Mouse (Mus musculus) intestine, embryonic 14.5 days (tissue): ENCODE measurements around the gene Olfr159. TPM values are rescaled to one million over a fixed set of nuclear protein-coding genes. Genes with fewer than 3 reads are reported as not detected.

ENCODE experiments used
- ATAC-seq: fragments of 200-750 bp; cut with Nextera tagmentation; replicated peaks from 2 replicates; pipeline ENCODE4 v1.8.0; 2017; ENCODE audit warnings: low read depth, moderate number of reproducible peaks, moderate TSS enrichment, moderate library complexity; ENCODE audit not compliant: low FRiP score, low TSS enrichment
- DNase-seq: peaks from one replicate; pipeline ENCODE4 v3.0.0-alpha.2; 2018; ENCODE audit warnings: low spot score
- H3K27ac ChIP-seq: fragments of 300-500 bp; sonication (generic); 2 replicates; pipeline ENCODE4 v1.5.1; 2014; ENCODE audit warnings: low read depth, mild to moderate bottlenecking, control low read depth
- H3K27me3 ChIP-seq: fragments of 300-500 bp; sonication (generic); replicated peaks from 2 replicates; pipeline ENCODE4 v1.6.1; 2014; ENCODE audit warnings: low read length, control low read depth; ENCODE audit not compliant: control insufficient read depth, insufficient read depth
- H3K36me3 ChIP-seq: fragments of 300-500 bp; sonication (generic); 2 replicates; pipeline ENCODE4 v1.6.1; 2014; ENCODE audit warnings: low read length, control low read depth; ENCODE audit not compliant: control insufficient read depth, insufficient read depth
- H3K4me1 ChIP-seq: fragments of 300-500 bp; sonication (generic); replicated peaks from 2 replicates; pipeline ENCODE4 v1.6.1; 2014; ENCODE audit warnings: low read length, control low read depth, mixed read lengths; ENCODE audit not compliant: control insufficient read depth, insufficient read depth
- H3K4me2 ChIP-seq: fragments of 300-500 bp; sonication (generic); 2 replicates; pipeline ENCODE4 v1.6.1; 2014; ENCODE audit warnings: low read length
- H3K4me3 ChIP-seq: fragments of 300-500 bp; sonication (generic); 2 replicates; pipeline ENCODE4 v1.5.1; 2014; ENCODE audit warnings: low read depth, low read length, control low read depth, mixed read lengths
- H3K9ac ChIP-seq: fragments of 300-500 bp; sonication (generic); 2 replicates; pipeline ENCODE4 v1.6.1; 2014; ENCODE audit warnings: mild to moderate bottlenecking, low read length
- H3K9me3 ChIP-seq: fragments of 300-500 bp; sonication (generic); 2 replicates; pipeline ENCODE4 v1.6.1; 2016; ENCODE audit warnings: low read length, control low read depth; ENCODE audit not compliant: control insufficient read depth
- WGBS: fragments of 180-500 bp; shearing (Covaris S2); extraction: QIAGEN DNeasy Blood & Tissue Kit; methylation state at CpG from one replicate; pipeline ENCODE4 v1.1.7; 2014; 5-methylcytosine and 5-hydroxymethylcytosine counted together
- polyA plus RNA-seq: library from polyadenylated mRNA; unstranded; fragments of >200 nt; fragmentation: Nextera tagmentation; extraction: Ambion mirVana; gene quantifications from 2 replicates; pipeline ENCODE4 v1.2.1, GENCODE M21; 2014

The Olfr159 gene
- polyA plus RNA-seq, 1 experiment from 2014 or later, result not detected

DNA sequence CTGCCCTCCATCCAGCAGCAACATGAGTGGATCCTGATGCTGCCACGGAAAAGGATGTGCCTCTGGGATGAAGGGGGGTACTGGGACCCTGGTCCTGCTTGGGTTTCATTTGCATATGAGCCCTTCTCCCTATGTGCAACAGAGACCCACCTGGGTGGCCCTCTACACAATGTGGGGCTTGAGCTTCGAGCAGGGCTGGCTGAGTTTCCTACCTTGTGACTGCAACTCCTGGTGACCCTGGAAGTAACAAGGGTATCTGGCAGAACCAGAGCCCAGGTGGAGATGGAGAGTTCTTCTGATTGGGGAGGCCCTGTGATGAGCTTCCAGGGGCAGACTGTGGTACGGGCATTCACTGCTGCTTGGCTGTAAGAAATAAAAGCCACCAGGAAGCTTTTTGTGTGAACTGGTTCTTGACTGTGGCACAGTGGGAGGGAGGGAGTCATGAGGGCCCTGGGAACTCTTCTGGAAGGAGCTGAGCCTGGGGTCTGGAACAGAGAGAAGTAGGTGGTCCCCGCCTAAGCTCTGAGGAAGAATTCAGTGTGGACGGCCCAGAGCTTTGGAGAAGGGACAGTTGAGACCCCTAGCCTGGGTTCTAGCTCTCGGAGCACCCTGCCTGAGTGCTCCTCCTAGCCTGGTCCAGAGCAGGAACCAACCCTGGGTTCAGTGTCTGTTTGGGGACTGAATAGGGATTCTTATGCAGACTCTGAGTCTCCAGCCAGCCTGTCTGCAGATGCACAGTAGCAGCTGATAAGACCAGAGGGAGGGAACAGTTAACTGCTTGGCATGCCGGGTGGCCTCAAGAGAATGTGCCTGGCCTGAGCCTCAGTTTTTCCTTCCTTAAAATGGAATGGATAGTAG is 42.9 kb downstream of the Olfr159 start:
- H3K36me3 ChIP-seq, result no peaks in the 10 kb centered on the region
- H3K4me3 ChIP-seq, result no peak overlapping the region
- H3K9me3 ChIP-seq, result no peaks in the 10 kb centered on the region
- 64% methylated on average over 7 of the region's 7 CpGs for WGBS
- peak overlapping the region; percentile 57; the same call in 1 of the 2 replicates for H3K27ac ChIP-seq
- ATAC-seq (no peak), DNase-seq (no peak)
- no peak overlapping the region for H3K9ac ChIP-seq
- H3K4me1 ChIP-seq, result peaks cover 22% of the 10 kb centered on the region
- H3K4me2 ChIP-seq, result no peak overlapping the region; the same call in 1 of the 2 replicates
- H3K27me3 ChIP-seq, result no peaks in the 10 kb centered on the region

DNA sequence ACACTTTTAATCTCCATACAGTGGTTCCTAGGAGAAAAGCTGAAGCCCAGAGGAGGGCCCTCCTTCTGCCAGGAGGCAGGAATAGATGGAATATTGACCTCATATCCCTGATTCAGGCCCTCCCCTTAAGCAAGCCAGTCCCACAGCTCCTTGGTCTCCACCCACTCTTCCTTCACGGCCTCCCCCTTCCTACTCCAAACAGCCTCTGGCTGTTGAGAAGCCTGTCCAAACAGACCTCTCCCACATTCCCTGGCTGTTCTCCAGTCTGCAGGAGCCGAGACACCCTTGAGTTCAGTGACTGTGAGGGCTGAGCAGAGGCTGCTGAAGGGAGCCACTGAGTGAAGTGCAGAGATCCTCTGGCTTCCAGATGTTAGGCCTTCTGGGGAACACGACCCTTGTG is 43.8 kb downstream of the Olfr159 start, which contains the start of gene Hrct1:
Hrct1 (plus strand) TSS at position 194 of the 400 bp plus-strand sequence.
- H3K9ac ChIP-seq, result no peak within 1 kb of the TSS
- 12% methylated on average over 3 of the region's 3 CpGs for WGBS
- peak; percentile 44; the same call in 1 of the 2 replicates for ATAC-seq
- H3K27me3 ChIP-seq, result no peaks in the 10 kb centered on the region
- no peaks in the 10 kb centered on the region for H3K9me3 ChIP-seq
- no peak for DNase-seq
- peaks cover 22% of the 10 kb centered on the region for H3K4me1 ChIP-seq
- no peak within 1 kb of the TSS for H3K4me3 ChIP-seq
- no peaks in the 10 kb centered on the region for H3K36me3 ChIP-seq
- no peak within 1 kb of the TSS for H3K4me2 ChIP-seq
- peak within 1 kb of the TSS; percentile 4; the same call in 1 of the 2 replicates for H3K27ac ChIP-seq

DNA sequence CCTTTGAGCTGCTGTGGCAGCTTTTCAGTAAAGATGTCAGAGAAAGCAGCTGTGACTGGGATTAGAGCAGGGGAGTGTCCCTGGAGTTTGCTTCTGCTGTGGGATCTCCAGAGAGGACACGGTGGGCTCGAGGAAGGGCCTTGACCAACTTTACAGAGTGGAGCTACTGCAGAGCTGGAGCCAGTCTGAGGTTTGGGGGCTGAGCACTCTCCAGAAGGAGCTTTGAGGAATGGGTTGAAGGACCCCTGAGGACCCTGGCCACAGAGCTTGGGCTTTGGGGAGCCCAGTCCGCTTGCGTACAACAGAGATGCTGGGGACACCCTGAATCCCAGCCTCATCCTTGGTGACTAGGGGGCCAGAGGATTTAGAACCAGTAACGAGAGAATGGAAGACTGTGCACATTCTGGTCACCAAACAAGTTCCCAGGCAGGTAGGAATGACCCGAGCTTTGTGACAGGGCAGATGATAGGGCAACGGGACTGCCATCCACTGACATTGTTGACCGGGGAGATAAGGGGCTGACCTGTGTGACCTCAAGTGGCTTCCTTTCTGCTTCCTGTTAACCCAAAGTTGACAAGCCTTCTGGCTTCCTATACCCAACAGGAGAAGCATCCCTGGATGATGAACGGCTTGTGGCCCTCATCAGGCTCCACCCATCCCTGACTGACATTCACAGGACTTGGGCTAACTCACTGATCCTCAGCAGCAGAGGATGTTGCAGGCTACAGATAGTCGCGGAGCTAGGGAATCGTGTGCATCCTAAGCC is 44.4 kb downstream of the Olfr159 start:
- Histone ChIP-seq H3K27ac (no peak overlapping the region), H3K27me3 (no peaks in the 10 kb centered on the region), H3K4me2 (no peak overlapping the region), H3K9me3 (no peaks in the 10 kb centered on the region), H3K9ac (no peak overlapping the region), H3K36me3 (no peaks in the 10 kb centered on the region), H3K4me3 (no peak overlapping the region), H3K4me1 (peaks cover 22% of the 10 kb centered on the region)
- DNase-seq (no peak), ATAC-seq (no peak)
- 48% methylated on average over 12 of the region's 12 CpGs for WGBS

DNA sequence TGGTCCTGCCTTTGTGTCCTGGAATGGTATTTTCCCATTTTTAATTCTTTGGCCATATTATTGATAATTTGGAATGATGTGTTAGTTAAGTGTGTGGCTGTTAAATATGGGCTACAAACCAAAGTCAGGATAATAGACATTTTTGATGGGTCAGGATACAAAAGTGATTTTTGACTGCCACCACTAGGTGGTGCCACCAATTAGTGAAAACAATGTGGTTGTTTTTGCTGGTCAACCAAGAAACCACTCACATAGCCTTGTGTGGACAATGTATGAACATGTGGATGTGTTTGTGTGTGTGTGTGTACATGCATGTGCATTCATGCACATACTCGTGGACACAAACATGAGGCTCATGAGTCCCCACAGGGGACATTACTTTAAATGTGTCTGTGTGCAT is 46.0 kb downstream of the Olfr159 start:
- WGBS, result 31% methylated on average over 1 of the region's 1 CpGs
- DNase-seq (no peak), ATAC-seq (no peak)
- Histone ChIP-seq H3K4me2 (no peak overlapping the region), H3K9ac (no peak overlapping the region), H3K36me3 (no peaks in the 10 kb centered on the region), H3K27ac (no peak overlapping the region), H3K4me1 (peaks cover 22% of the 10 kb centered on the region), H3K9me3 (no peaks in the 10 kb centered on the region), H3K4me3 (no peak overlapping the region), H3K27me3 (no peaks in the 10 kb centered on the region)

DNA sequence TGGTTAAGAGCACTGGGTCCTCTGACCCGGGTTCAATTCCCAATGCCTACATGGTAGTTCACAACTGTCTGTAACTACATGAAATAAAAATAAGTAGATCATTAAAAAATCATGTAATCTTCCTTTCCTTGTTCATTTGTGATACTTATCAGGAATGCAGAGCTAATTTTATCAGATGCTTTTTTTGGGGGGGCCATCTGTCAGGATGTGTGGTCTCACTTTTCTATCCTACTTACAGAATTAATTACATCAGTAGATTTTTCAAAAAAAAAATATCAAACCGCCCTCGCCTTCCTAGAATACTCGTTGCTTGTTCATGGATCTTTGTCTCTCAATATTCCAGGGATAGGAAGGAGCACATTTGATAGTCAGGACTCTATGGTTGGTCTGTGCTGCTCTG is 48.6 kb downstream of the Olfr159 start:
- ATAC-seq, result no peak
- WGBS, result 89% methylated on average over 4 of the region's 4 CpGs

DNA sequence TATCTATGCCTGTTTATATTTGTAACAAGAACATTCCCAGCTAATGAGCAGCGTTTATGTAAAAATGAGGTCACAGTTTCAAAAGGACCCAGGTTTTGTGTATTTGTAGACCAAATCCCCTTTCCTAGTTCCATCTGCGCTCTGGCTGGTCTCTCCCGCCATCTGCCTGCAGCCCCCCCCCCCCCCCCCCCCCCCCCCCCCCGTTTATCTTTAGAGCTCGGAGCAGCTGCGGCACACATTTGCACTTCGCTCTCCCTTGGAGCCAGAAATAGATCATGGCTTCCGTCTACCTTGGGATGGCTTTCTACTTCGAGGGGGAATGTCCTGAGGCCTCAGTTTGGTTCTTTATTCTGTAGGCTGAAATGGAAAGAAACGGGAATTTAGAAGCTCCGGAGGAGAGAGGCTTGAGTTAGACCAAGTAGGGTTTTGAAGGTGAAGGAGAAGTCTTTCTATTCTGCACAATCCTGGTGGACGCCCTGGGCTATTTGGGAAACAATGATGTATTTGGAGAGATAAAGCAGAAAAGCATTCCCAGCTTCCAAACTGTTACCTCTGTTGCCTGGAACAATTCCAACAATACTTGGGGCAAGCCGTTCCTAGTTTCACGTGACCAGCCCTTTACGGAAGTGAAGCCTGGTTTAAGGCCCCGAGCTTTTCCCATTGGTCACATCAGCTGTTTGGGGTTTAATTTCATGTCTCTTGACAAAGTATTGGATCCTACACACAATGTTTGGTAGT is 50.1 kb downstream of the Olfr159 start:
- no peak for DNase-seq
- H3K36me3 ChIP-seq, result no peaks in the 10 kb centered on the region
- no peak for ATAC-seq

More for the DNA sequence above, 48.6 kb downstream of the Olfr159 start:
- no peak overlapping the region for H3K9ac ChIP-seq
- H3K4me3 ChIP-seq, result no peak overlapping the region
- H3K4me2 ChIP-seq, result no peak overlapping the region
- peaks cover 6% of the 10 kb centered on the region for H3K4me1 ChIP-seq
- H3K27ac ChIP-seq, result no peak overlapping the region
- no peaks in the 10 kb centered on the region for H3K36me3 ChIP-seq
- DNase-seq, result no peak
- no peaks in the 10 kb centered on the region for H3K9me3 ChIP-seq
- H3K27me3 ChIP-seq, result no peaks in the 10 kb centered on the region

More for the DNA sequence above, 50.1 kb downstream of the Olfr159 start:
- Histone ChIP-seq H3K9me3 (no peaks in the 10 kb centered on the region), H3K4me1 (no peaks in the 10 kb centered on the region), H3K4me2 (peak overlapping the region; percentile 15; the same call in 1 of the 2 replicates), H3K4me3 (no peak overlapping the region), H3K9ac (no peak overlapping the region), H3K27ac (peak overlapping the region; percentile 57), H3K27me3 (no peaks in the 10 kb centered on the region)
- WGBS, result 46% methylated on average over 14 of the region's 16 CpGs

Other genes with a start within 250 kb of the Olfr159 start
- gene Tpm2, start 247.2 kb downstream of the Olfr159 start, polyA plus RNA-seq, result 516 and 574 TPM in 2 replicates
- gene Creb3, start 208.7 kb downstream of the Olfr159 start, polyA plus RNA-seq, result 64.8 and 68.6 TPM in 2 replicates
- gene Tln1, start 208.3 kb downstream of the Olfr159 start, polyA plus RNA-seq, result 66.0 and 69.8 TPM in 2 replicates
- 25.4 and 29.7 TPM in 2 replicates for gene Rgp1, start 192.3 kb downstream of the Olfr159 start, polyA plus RNA-seq
- gene Gba2, start 192.1 kb downstream of the Olfr159 start, polyA plus RNA-seq, result 13.2 and 15.5 TPM in 2 replicates
- gene Msmp, start 186.5 kb downstream of the Olfr159 start, polyA plus RNA-seq, result 0.49 and 1.3 TPM in 2 replicates
- 11.1 and 12.1 TPM in 2 replicates for gene Npr2, start 139.1 kb downstream of the Olfr159 start, polyA plus RNA-seq
- 0.74 and 1.2 TPM in 2 replicates for gene Spag8, start 117.4 kb downstream of the Olfr159 start, polyA plus RNA-seq
- 113 and 115 TPM in 2 replicates for gene Hint2, start 114.5 kb downstream of the Olfr159 start, polyA plus RNA-seq
- gene Tmem8b, start 102.0 kb downstream of the Olfr159 start, polyA plus RNA-seq, result 4.2 TPM in 2 replicates
- gene Fam221b, start 101.9 kb downstream of the Olfr159 start, polyA plus RNA-seq, result 2.9 and 3.9 TPM in 2 replicates
- gene Olfr70, start 70.2 kb downstream of the Olfr159 start, polyA plus RNA-seq, result not detected in 2 replicates
- not detected in 2 replicates for gene Olfr71, start 60.8 kb downstream of the Olfr159 start, polyA plus RNA-seq
- gene Hrct1, start 43.8 kb downstream of the Olfr159 start, polyA plus RNA-seq, result 0.61 and 0.85 TPM in 2 replicates
- gene Spaar, start 41.0 kb downstream of the Olfr159 start, polyA plus RNA-seq, result 0.04 TPM in 1 of 2 replicates, not detected in the other
- gene Olfr156, start 52.9 kb upstream of the Olfr159 start, polyA plus RNA-seq, result not detected in 2 replicates
- gene Olfr157, start 69.2 kb upstream of the Olfr159 start, polyA plus RNA-seq, result not detected in 2 replicates
- not detected in 2 replicates for gene Olfr155, start 80.6 kb upstream of the Olfr159 start, polyA plus RNA-seq
- gene Reck, start 104.5 kb upstream of the Olfr159 start, polyA plus RNA-seq, result 27.6 and 30.8 TPM in 2 replicates
- 102 and 126 TPM in 2 replicates for gene Glipr2, start 186.4 kb upstream of the Olfr159 start, polyA plus RNA-seq
- gene Ccin, start 212.5 kb upstream of the Olfr159 start, polyA plus RNA-seq, result 0.15 TPM in 1 of 2 replicates, not detected in the other
- gene Clta, start 233.4 kb upstream of the Olfr159 start, polyA plus RNA-seq, result 233 and 240 TPM in 2 replicates